Mouse (Mus musculus) hindbrain, embryonic 10.5 days (tissue): ENCODE data around the gene Clnk. TPM values are rescaled to one million over a fixed set of nuclear protein-coding genes. Genes with fewer than 3 reads are reported as not detected.
"Not testable (repeated sequence)": the region's sequence is repeated elsewhere in the genome, so short reads cannot be mapped to it uniquely, and the experiment has no call there.

Experiments
- DNase-seq: peaks from one replicate; pipeline ENCODE4 v3.0.0-alpha.2; 2017; ENCODE audit warnings: low spot score
- H3K27ac ChIP-seq: fragments of 300-500 bp; sonication (generic); 2 replicates; pipeline ENCODE4 v1.5.1; 2016; ENCODE audit warnings: mild to moderate bottlenecking, moderate library complexity
- H3K27me3 ChIP-seq: fragments of 300-500 bp; sonication (generic); 2 replicates; pipeline ENCODE4 v1.6.1; 2016; ENCODE audit warnings: mild to moderate bottlenecking; ENCODE audit not compliant: poor library complexity, insufficient read depth, severe bottlenecking
- H3K36me3 ChIP-seq: fragments of 300-500 bp; sonication (generic); 2 replicates; pipeline ENCODE4 v1.6.1; 2016; ENCODE audit warnings: mild to moderate bottlenecking, moderate library complexity
- H3K4me1 ChIP-seq: fragments of 300-500 bp; sonication (generic); replicated peaks from 2 replicates; pipeline ENCODE4 v1.6.1; 2016; ENCODE audit warnings: mild to moderate bottlenecking
- H3K4me3 ChIP-seq: fragments of 300-500 bp; sonication (generic); 2 replicates; pipeline ENCODE4 v1.5.1; 2016; ENCODE audit warnings: mild to moderate bottlenecking, moderate library complexity
- H3K9me3 ChIP-seq: fragments of 300-500 bp; sonication (generic); 2 replicates; pipeline ENCODE4 v1.6.1; 2016; ENCODE audit warnings: mild to moderate bottlenecking, moderate library complexity
- WGBS: fragments of 180-500 bp; shearing (Covaris S2); methylation state at CpG from one replicate; pipeline ENCODE4 v1.1.7; 2016; 5-methylcytosine and 5-hydroxymethylcytosine counted together
- polyA plus RNA-seq: library from polyadenylated mRNA; unstranded; fragments of >200 nt; fragmentation: Nextera tagmentation; extraction: Ambion mirVana; gene quantifications from 2 replicates; pipeline ENCODE4 v1.2.1, GENCODE M21; 2016

Gene Clnk
- polyA plus RNA-seq, result 0.42 and 0.46 TPM in 2 replicates

DNA sequence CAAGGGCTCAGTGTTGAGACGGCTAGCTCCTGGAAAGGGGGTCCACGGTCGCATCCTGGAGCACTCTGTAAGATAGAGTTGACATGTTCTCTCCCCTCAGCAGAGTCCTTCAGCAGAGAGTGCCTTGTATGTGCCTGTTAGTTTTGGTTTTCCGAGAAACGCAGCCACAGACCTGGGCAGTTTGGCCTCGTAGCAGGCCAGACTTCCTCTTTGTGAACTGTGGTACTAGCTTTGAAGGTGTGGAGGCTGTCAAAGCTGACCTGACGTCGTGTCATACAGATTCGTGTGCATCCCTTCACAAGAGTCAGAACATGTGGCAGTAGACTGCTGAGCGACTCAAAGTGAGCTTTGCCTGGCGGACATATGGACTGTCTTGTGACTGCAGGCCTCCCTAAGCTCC lies at the start of gene Clnk:
TSS of gene Clnk (minus strand) at position 191 of the 400 bp plus-strand sequence.
- Histone ChIP-seq H3K27me3 (no peaks in the 10 kb centered on the region), H3K36me3 (no peaks in the 10 kb centered on the region), H3K4me3 (no peak within 1 kb of the TSS), H3K9me3 (no peaks in the 10 kb centered on the region), H3K4me1 (peaks cover 18% of the 10 kb centered on the region), H3K27ac (no peak within 1 kb of the TSS)
- DNase-seq, result no peak
- whole genome bisulfite sequencing, result 86% methylated on average over 11 of the region's 11 CpGs

DNA sequence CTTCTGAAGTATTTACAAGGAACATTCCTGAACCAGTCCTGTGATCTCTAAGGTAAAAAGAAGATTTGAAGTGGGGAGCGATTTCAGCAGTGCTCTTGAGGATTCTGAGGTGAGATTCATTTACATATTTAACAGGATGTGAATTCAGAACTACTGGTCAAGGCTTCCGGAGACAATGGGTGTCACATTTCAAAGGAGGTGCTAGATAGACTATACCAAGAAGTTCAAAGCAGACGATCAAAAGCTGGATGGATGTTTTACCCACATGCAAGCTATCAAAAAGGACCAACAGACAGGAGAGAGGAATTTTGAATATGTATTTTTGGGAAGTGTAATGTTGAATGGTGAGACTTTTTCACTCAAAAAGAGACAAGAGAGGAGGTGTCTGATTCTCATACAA lies 28.7 kb upstream of the Clnk start:
- no peak for DNase-seq
- Histone ChIP-seq H3K27ac (no peak overlapping the region), H3K27me3 (no peaks in the 10 kb centered on the region), H3K9me3 (no peaks in the 10 kb centered on the region), H3K4me3 (no peak overlapping the region), H3K36me3 (no peaks in the 10 kb centered on the region), H3K4me1 (no peaks in the 10 kb centered on the region)
- 50% methylated on average over 3 of the region's 3 CpGs for WGBS

- Histone ChIP-seq H3K27ac (no peak overlapping the region), H3K4me3 (no peak overlapping the region), H3K9me3 (no peaks in the 10 kb centered on the region), H3K4me1 (no peaks in the 10 kb centered on the region), H3K36me3 (no peaks in the 10 kb centered on the region), H3K27me3 (no peaks in the 10 kb centered on the region)
- no peak for DNase-seq
- WGBS, result 91% methylated on average over 3 of the region's 3 CpGs
Observed at GRCm38 (mm10) chr5:38904528-38905044, 28.0 kb upstream of the Clnk start.

GRCm38 (mm10) chr5:38902889-38903288 lies 26.3 kb upstream of the Clnk start:
- no peaks in the 10 kb centered on the region for H3K27me3 ChIP-seq
- H3K36me3 ChIP-seq, result no peaks in the 10 kb centered on the region
- no peaks in the 10 kb centered on the region for H3K9me3 ChIP-seq
- DNase-seq, result no peak
- 87% methylated on average over 3 of the region's 3 CpGs for WGBS
- no peak overlapping the region for H3K27ac ChIP-seq
- H3K4me1 ChIP-seq, result no peaks in the 10 kb centered on the region
- no peak overlapping the region for H3K4me3 ChIP-seq

- H3K9me3 ChIP-seq, result no peaks in the 10 kb centered on the region
- no peak overlapping the region for H3K27ac ChIP-seq
- no peak for DNase-seq
- H3K4me1 ChIP-seq, result no peaks in the 10 kb centered on the region
- 91% methylated on average over 2 of the region's 2 CpGs for WGBS
- H3K27me3 ChIP-seq, result no peaks in the 10 kb centered on the region
- H3K36me3 ChIP-seq, result no peaks in the 10 kb centered on the region
- no peak overlapping the region for H3K4me3 ChIP-seq
Observed at GRCm38 (mm10) chr5:38899051-38899450, 22.4 kb upstream of the Clnk start.

DNA sequence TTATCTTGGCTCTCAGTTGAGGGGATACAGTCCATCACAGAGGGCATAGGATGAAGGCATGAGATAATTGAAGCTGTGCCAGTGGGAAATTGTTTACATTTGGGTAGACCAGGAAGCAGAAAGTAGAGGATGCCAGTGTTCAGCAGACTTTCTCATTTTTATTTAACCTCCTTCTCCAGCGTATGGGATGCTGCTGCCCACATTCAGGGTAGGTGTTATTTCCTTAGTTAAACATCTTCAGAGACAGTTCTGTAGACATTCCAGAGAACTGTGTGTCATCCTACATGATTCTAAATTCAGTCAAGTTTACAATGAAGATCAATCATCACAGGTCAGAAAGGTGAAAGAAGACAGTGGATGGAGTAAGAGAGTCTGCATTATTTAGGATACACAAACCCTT lies 12.0 kb upstream of the Clnk start:
- H3K9me3 ChIP-seq, result no peaks in the 10 kb centered on the region
- no peak for DNase-seq

DNA sequence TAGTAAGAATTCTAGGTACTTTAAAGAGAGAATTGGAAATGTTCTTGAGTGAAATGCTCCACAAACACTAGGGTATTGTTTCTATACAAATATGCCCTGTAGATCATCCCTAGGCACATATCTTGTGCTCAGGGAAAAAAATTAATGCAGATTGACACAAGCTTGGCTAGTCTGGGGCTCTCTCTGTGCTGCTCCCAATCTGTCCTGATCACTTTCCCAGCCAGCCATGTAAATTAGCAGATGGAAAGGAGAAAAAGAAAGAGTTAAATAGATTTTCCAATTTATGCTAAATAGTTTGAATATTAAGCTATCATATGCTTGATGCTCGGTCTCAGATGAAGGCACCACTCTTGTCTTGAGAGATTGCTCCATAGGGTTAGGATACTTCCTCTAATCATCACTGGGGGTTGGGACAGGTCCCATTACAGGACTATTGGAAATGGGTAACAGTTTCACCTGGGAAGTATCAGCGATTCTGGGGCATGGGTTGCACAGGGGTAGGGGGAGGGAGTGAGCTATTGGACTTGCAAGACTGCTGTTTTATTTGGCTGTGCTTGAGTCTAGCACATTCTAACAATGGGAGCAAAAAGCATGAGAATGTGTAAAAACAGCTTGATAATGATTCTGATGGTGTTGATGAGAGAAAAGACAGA lies 10.1 kb upstream of the Clnk start:
- WGBS, result 85% methylated on average over 2 of the region's 2 CpGs
- Histone ChIP-seq H3K4me3 (no peak overlapping the region), H3K27ac (no peak overlapping the region), H3K4me1 (no peaks in the 10 kb centered on the region), H3K9me3 (no peaks in the 10 kb centered on the region), H3K36me3 (no peaks in the 10 kb centered on the region), H3K27me3 (no peaks in the 10 kb centered on the region)
- no peak for DNase-seq

More for the DNA sequence above, 12.0 kb upstream of the Clnk start:
- Histone ChIP-seq H3K4me3 (no peak overlapping the region), H3K27me3 (no peaks in the 10 kb centered on the region), H3K4me1 (no peaks in the 10 kb centered on the region), H3K36me3 (no peaks in the 10 kb centered on the region), H3K27ac (no peak overlapping the region)
- 91% methylated on average over 1 of the region's 1 CpGs for WGBS

- H3K36me3 ChIP-seq, H3K27me3 ChIP-seq, DNase-seq, H3K4me3 ChIP-seq, H3K4me1 ChIP-seq, H3K27ac ChIP-seq, H3K9me3 ChIP-seq: not testable (repeated sequence)
- WGBS, result 91% methylated on average over 1 of the region's 1 CpGs
Observed at GRCm38 (mm10) chr5:38882635-38883034, 6.0 kb upstream of the Clnk start.

GRCm38 (mm10) chr5:38881728-38882620 lies 5.4 kb upstream of the Clnk start:
- Histone ChIP-seq H3K9me3 (no peaks in the 10 kb centered on the region), H3K4me3 (no peak overlapping the region), H3K4me1 (no peaks in the 10 kb centered on the region), H3K27me3 (no peaks in the 10 kb centered on the region), H3K36me3 (no peaks in the 10 kb centered on the region), H3K27ac (no peak overlapping the region)
- 80% methylated on average over 4 of the region's 4 CpGs for WGBS
- DNase-seq, result no peak

- no peaks in the 10 kb centered on the region for H3K27me3 ChIP-seq
- no peaks in the 10 kb centered on the region for H3K9me3 ChIP-seq
- H3K27ac ChIP-seq, result no peak overlapping the region
- no peaks in the 10 kb centered on the region; the same call in 1 of the 2 replicates for H3K4me1 ChIP-seq
- WGBS, result 72% methylated on average over 1 of the region's 1 CpGs
- DNase-seq, result no peak
- H3K4me3 ChIP-seq, result no peak overlapping the region
- H3K36me3 ChIP-seq, result no peaks in the 10 kb centered on the region
Observed at GRCm38 (mm10) chr5:38881416-38881727, 4.8 kb upstream of the Clnk start.

DNA sequence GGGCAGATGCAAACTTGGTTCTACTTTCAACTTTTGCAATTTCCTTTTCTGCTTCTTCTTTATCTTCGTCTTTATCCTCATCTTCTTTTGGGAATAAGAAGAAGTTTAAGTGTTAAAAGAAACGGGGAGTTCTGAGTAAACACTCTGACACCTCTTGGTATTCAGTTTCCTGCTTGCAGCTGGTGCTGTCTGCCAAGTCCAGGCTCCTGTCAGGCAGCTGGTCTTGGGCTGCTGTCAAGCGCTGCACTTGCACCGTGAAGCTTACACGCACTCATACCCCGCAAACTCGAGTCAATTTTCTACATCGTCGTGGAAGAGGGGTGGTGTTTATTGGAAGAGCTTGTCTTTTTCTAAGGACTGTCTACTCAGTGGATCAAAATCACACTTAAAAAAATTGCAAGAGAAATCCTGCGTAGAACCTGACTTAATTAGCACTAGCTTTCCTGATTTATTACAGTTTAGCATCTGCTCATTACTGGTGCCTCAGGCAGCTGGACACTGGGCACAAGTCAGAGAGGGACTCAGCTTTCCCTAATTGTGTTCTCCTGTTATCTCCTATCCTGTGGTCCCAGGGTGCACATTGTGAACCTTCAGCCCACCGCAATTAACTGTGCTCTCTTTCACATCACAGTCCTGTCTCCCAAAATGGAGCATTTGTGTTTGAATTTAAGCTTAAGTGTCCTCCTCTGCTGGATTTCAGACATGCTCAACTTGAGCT lies 3.5 kb upstream of the Clnk start:
- H3K4me3 ChIP-seq, result no peak overlapping the region

DNA sequence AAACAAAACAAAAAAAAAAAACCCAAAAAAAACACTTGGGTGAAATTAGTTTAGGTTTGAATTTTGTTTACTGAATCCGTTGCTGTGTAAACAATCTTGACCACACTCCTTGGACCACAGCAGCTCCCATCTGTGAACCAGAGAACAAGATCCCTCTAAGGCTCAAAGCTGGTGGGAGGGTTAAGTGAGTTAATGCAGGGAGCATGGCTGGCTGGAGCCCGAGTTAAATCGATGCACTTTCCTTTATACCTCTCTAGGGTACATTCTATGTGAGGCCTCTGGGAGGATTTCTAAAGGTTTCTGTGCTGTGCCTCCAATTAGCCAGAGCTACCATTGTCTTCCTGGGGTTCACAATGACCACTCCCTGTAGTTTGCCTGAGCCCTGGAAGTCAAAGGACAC lies 1.2 kb downstream of the Clnk start:
- H3K36me3 ChIP-seq, result no peaks in the 10 kb centered on the region
- H3K27me3 ChIP-seq, result no peaks in the 10 kb centered on the region
- WGBS, result 29% methylated on average over 3 of the region's 3 CpGs
- DNase-seq, result no peak
- peak overlapping the region; percentile 50; the same call in 1 of the 2 replicates for H3K27ac ChIP-seq
- H3K9me3 ChIP-seq, result no peaks in the 10 kb centered on the region
- no peak overlapping the region for H3K4me3 ChIP-seq
- H3K4me1 ChIP-seq, result peaks cover 20% of the 10 kb centered on the region

More for the DNA sequence above, 3.5 kb upstream of the Clnk start:
- Histone ChIP-seq H3K27me3 (no peaks in the 10 kb centered on the region), H3K27ac (no peak overlapping the region), H3K9me3 (no peaks in the 10 kb centered on the region), H3K4me1 (peaks cover 9% of the 10 kb centered on the region), H3K36me3 (no peaks in the 10 kb centered on the region)
- DNase-seq, result no peak
- 76% methylated on average over 11 of the region's 11 CpGs for WGBS

DNA sequence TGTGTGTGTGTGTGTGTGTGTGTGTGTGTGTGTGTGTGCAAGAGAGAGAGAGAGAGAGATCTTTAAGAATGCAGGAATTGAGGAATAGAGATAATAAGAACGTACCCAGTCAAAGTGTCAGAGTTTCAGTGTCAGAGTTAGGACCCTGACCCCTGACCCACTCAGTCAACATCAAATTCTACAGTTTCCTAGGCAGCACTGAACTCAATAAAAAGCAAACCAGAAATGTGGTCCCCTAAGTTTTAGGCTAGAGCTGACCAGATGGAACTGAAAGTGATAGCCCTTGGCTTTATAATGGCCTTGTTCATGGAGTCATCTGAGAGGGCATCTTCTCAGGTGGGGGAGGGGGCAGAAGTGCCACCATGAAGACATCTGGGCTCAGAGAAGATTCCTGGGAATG lies 1.7 kb downstream of the Clnk start:
- no peaks in the 10 kb centered on the region for H3K9me3 ChIP-seq
- H3K27me3 ChIP-seq, result no peaks in the 10 kb centered on the region
- no peaks in the 10 kb centered on the region for H3K36me3 ChIP-seq
- no peak overlapping the region for H3K4me3 ChIP-seq
- H3K4me1 ChIP-seq, result peaks cover 22% of the 10 kb centered on the region
- DNase-seq, result peak; percentile 33
- peak overlapping the region; percentile 54; the same call in 1 of the 2 replicates for H3K27ac ChIP-seq
- 12% methylated on average over 1 of the region's 1 CpGs for WGBS
